Mouse (Mus musculus): ENCODE results near the gene Gsk3b. TPM values are rescaled to one million over a fixed set of nuclear protein-coding genes. Genes with fewer than 3 reads are reported as not detected.
"Not testable (repeated sequence)": the region's sequence is repeated elsewhere in the genome, so short reads cannot be mapped to it uniquely, and the experiment has no call there.

The Gsk3b gene
- polyA plus RNA-seq, 1 experiment = 5.8 TPM

GRCm38 (mm10) chr16:38168971-38169370, 80.2 kb downstream of the Gsk3b start:
- Histone ChIP-seq H3K36me3 (replicated peaks; ENCODE audit: low read length) (peaks cover 49% of the 10 kb centered on the region), H3K4me1 (peaks cover 51% of the 10 kb centered on the region), H3K27me3 (replicated peaks) (no peaks in the 10 kb centered on the region), H3K4me3 (replicated peaks) (no peak overlapping the region), H3K9me3 (no peaks in the 10 kb centered on the region)
- no peak for TF ChIP-seq FLI1 (IDR thresholded peaks at IDR 0.05; ENCODE audit: low read length)
- no peak for TF ChIP-seq GATA1 (IDR thresholded peaks at IDR 0.05; ENCODE audit: borderline replicate concordance, low read length)

GRCm38 (mm10) chr16:38179150-38179549, 90.3 kb downstream of the Gsk3b start:
- Histone ChIP-seq H3K9me3 (no peaks in the 10 kb centered on the region), H3K4me1 (peaks cover 81% of the 10 kb centered on the region), H3K36me3 (replicated peaks; ENCODE audit: low read length) (peaks cover 72% of the 10 kb centered on the region), H3K27me3 (replicated peaks) (no peaks in the 10 kb centered on the region), H3K4me3 (replicated peaks) (no peak overlapping the region)
- TF ChIP-seq FLI1 (IDR thresholded peaks at IDR 0.05; ENCODE audit: low read length) (no peak), GATA1 (IDR thresholded peaks at IDR 0.05; ENCODE audit: borderline replicate concordance, low read length) (no peak)

GRCm38 (mm10) chr16:38181421-38181820, 92.6 kb downstream of the Gsk3b start:
- Histone ChIP-seq H3K4me1 (peaks cover 58% of the 10 kb centered on the region), H3K9me3 (no peaks in the 10 kb centered on the region), H3K36me3 (replicated peaks; ENCODE audit: low read length) (peaks cover 82% of the 10 kb centered on the region), H3K27me3 (replicated peaks) (no peaks in the 10 kb centered on the region), H3K4me3 (replicated peaks) (no peak overlapping the region)
- TF ChIP-seq FLI1 (IDR thresholded peaks at IDR 0.05; ENCODE audit: low read length) = no peak
- TF ChIP-seq GATA1 (IDR thresholded peaks at IDR 0.05; ENCODE audit: borderline replicate concordance, low read length) = no peak

- TF ChIP-seq FLI1 (IDR thresholded peaks at IDR 0.05; ENCODE audit: low read length) = no peak
- no peak for TF ChIP-seq GATA1 (IDR thresholded peaks at IDR 0.05; ENCODE audit: borderline replicate concordance, low read length)
- peaks cover 90% of the 10 kb centered on the region for H3K36me3 ChIP-seq (replicated peaks; ENCODE audit: low read length)
Observed at GRCm38 (mm10) chr16:38184657-38185269, 96.0 kb downstream of the Gsk3b start.

GRCm38 (mm10) chr16:38189952-38190351, 101.2 kb downstream of the Gsk3b start:
- peaks cover 97% of the 10 kb centered on the region for H3K36me3 ChIP-seq (replicated peaks; ENCODE audit: low read length)
- H3K4me1 ChIP-seq = no peaks in the 10 kb centered on the region; the same call in 1 of the 2 replicates
- no peak overlapping the region for H3K4me3 ChIP-seq (replicated peaks)
- H3K27me3 ChIP-seq (replicated peaks) = no peaks in the 10 kb centered on the region
- H3K9me3 ChIP-seq = no peaks in the 10 kb centered on the region
- no peak for TF ChIP-seq GATA1 (IDR thresholded peaks at IDR 0.05; ENCODE audit: borderline replicate concordance, low read length)
- no peak for TF ChIP-seq FLI1 (IDR thresholded peaks at IDR 0.05; ENCODE audit: low read length)

More at GRCm38 (mm10) chr16:38184657-38185269, 96.0 kb downstream of the Gsk3b start:
- Histone ChIP-seq H3K9me3 (no peaks in the 10 kb centered on the region), H3K27me3 (replicated peaks) (no peaks in the 10 kb centered on the region), H3K4me1 (peaks cover 29% of the 10 kb centered on the region), H3K4me3 (replicated peaks) (no peak overlapping the region)

- H3K9me3 ChIP-seq = no peaks in the 10 kb centered on the region
- peaks cover 97% of the 10 kb centered on the region for H3K36me3 ChIP-seq (replicated peaks; ENCODE audit: low read length)
- no peaks in the 10 kb centered on the region; the same call in 1 of the 2 replicates for H3K4me1 ChIP-seq
- TF ChIP-seq FLI1 (IDR thresholded peaks at IDR 0.05; ENCODE audit: low read length) = no peak
- no peak overlapping the region for H3K4me3 ChIP-seq (replicated peaks)
- H3K27me3 ChIP-seq (replicated peaks) = no peaks in the 10 kb centered on the region
Observed at GRCm38 (mm10) chr16:38190531-38190930, 101.7 kb downstream of the Gsk3b start.

- Histone ChIP-seq H3K9me3 (no peaks in the 10 kb centered on the region), H3K36me3 (replicated peaks; ENCODE audit: low read length) (peaks cover 97% of the 10 kb centered on the region), H3K4me1 (peaks cover 2% of the 10 kb centered on the region), H3K27me3 (replicated peaks) (no peaks in the 10 kb centered on the region), H3K4me3 (replicated peaks) (no peak overlapping the region)
- no peak for TF ChIP-seq FLI1 (IDR thresholded peaks at IDR 0.05; ENCODE audit: low read length)
- no peak for TF ChIP-seq GATA1 (IDR thresholded peaks at IDR 0.05; ENCODE audit: borderline replicate concordance, low read length)
Observed at GRCm38 (mm10) chr16:38191460-38191859, 102.7 kb downstream of the Gsk3b start.

GRCm38 (mm10) chr16:38192640-38193039, 103.8 kb downstream of the Gsk3b start:
- TF ChIP-seq GATA1 (IDR thresholded peaks at IDR 0.05; ENCODE audit: borderline replicate concordance, low read length) (no peak), FLI1 (IDR thresholded peaks at IDR 0.05; ENCODE audit: low read length) (no peak)
- H3K4me3 ChIP-seq (replicated peaks) = no peak overlapping the region

GRCm38 (mm10) chr16:38197299-38197698, 108.5 kb downstream of the Gsk3b start:
- Histone ChIP-seq H3K27me3 (replicated peaks) (no peaks in the 10 kb centered on the region), H3K9me3 (no peaks in the 10 kb centered on the region), H3K4me1 (peaks cover 11% of the 10 kb centered on the region), H3K36me3 (replicated peaks; ENCODE audit: low read length) (peaks cover 85% of the 10 kb centered on the region), H3K4me3 (replicated peaks) (no peak overlapping the region)
- TF ChIP-seq GATA1 (IDR thresholded peaks at IDR 0.05; ENCODE audit: borderline replicate concordance, low read length) (no peak), FLI1 (IDR thresholded peaks at IDR 0.05; ENCODE audit: low read length) (no peak)

More at GRCm38 (mm10) chr16:38192640-38193039, 103.8 kb downstream of the Gsk3b start:
- peaks cover 7% of the 10 kb centered on the region for H3K4me1 ChIP-seq
- peaks cover 97% of the 10 kb centered on the region for H3K36me3 ChIP-seq (replicated peaks; ENCODE audit: low read length)
- no peaks in the 10 kb centered on the region for H3K27me3 ChIP-seq (replicated peaks)
- no peaks in the 10 kb centered on the region for H3K9me3 ChIP-seq

GRCm38 (mm10) chr16:38205272-38205671, 116.5 kb downstream of the Gsk3b start:
- Histone ChIP-seq H3K9me3 (no peaks in the 10 kb centered on the region), H3K36me3 (replicated peaks; ENCODE audit: low read length) (peaks cover 84% of the 10 kb centered on the region), H3K4me1 (peaks cover 4% of the 10 kb centered on the region), H3K27me3 (replicated peaks) (no peaks in the 10 kb centered on the region), H3K4me3 (replicated peaks) (no peak overlapping the region)
- TF ChIP-seq FLI1 (IDR thresholded peaks at IDR 0.05; ENCODE audit: low read length) (no peak), GATA1 (IDR thresholded peaks at IDR 0.05; ENCODE audit: borderline replicate concordance, low read length) (no peak)

- H3K27me3 ChIP-seq (replicated peaks); H3K4me3 ChIP-seq (replicated peaks): not testable (repeated sequence)
- peaks cover 23% of the 10 kb centered on the region for H3K4me1 ChIP-seq
- peaks cover 83% of the 10 kb centered on the region for H3K36me3 ChIP-seq (replicated peaks; ENCODE audit: low read length)
- peaks cover 18% of the 10 kb centered on the region for H3K9me3 ChIP-seq
Observed at GRCm38 (mm10) chr16:38222491-38222890, 133.7 kb downstream of the Gsk3b start.
